Mouse (Mus musculus) layer of hippocampus, adult 6 months (tissue): Measurements from ENCODE around the gene Morc2a. TPM values are rescaled to one million over a fixed set of nuclear protein-coding genes. Genes with fewer than 3 reads are reported as not detected.

Source experiments
- long read RNA-seq, 2 experiments: library from polyadenylated mRNA; unstranded; transcript quantifications; one replicate each; pipeline ENCODE4 v2.0.0; 2019 to 2020
- polyA plus RNA-seq: library from polyadenylated mRNA; unstranded; fragments of <200 nt; fragmentation: Nextera tagmentation; gene quantifications from 2 replicates; pipeline ENCODE4 v1.2.3, GENCODE M21; 2021

Gene Morc2a
- 3.8 and 4.0 TPM in 2 replicates for polyA plus RNA-seq
- long read RNA-seq, experiment 1, partial matches to known transcripts: 1 of 3 reads
- long read RNA-seq, experiment 1, other reads (novel, unspliced or antisense): 2 of 3 reads
- long read RNA-seq, experiment 2, full-length matches to known transcripts: 6 of 26 reads
- long read RNA-seq, experiment 2, partial matches to known transcripts: 16 of 26 reads
- long read RNA-seq, experiment 2, other reads (novel, unspliced or antisense): 4 of 26 reads

GRCm38 (mm10) chr11:3648964-3649841 lies at the start of gene Morc2a:
TSS of gene Morc2a (plus strand) at chr11:3649191.

Other genes starting within 250 kb of the Morc2a start
- gene Limk2, start 240.0 kb upstream of the Morc2a start, polyA plus RNA-seq: 27.1 and 30.4 TPM in 2 replicates
- gene Rnf185, start 196.8 kb upstream of the Morc2a start, polyA plus RNA-seq: 19.6 and 20.2 TPM in 2 replicates
- 0.41 and 0.70 TPM in 2 replicates for gene Pla2g3, start 160.9 kb upstream of the Morc2a start, polyA plus RNA-seq
- gene Inpp5j, start 144.4 kb upstream of the Morc2a start, polyA plus RNA-seq: 18.2 and 24.3 TPM in 2 replicates
- gene Selenom, start 134.5 kb upstream of the Morc2a start, polyA plus RNA-seq: 482 and 525 TPM in 2 replicates
- 1.6 and 1.8 TPM in 2 replicates for gene Smtn, start 108.6 kb upstream of the Morc2a start, polyA plus RNA-seq
- gene Osbp2, start 214.7 kb downstream of the Morc2a start, polyA plus RNA-seq: 8.2 and 10.3 TPM in 2 replicates
- gene 4921536K21Rik, start 245.9 kb downstream of the Morc2a start, polyA plus RNA-seq: 0.35 and 0.59 TPM in 2 replicates
- gene Dusp18, start 246.0 kb downstream of the Morc2a start, polyA plus RNA-seq: 19.1 and 20.4 TPM in 2 replicates